Mouse (Mus musculus) layer of hippocampus, postnatal 36 days (tissue): ENCODE measurements around the gene Dzip1. TPM values are rescaled to one million over a fixed set of nuclear protein-coding genes. Genes with fewer than 3 reads are reported as not detected.

ENCODE experiments used
- DNase-seq, 2 experiments: peaks; one replicate each; pipeline ENCODE4 v3.0.0; 2022
- total RNA-seq, 2 experiments: library from RNA; stranded (reverse); gene quantifications; 2 replicates each; pipeline ENCODE4 v1.2.3; 2021

Dzip1 gene
- total RNA-seq, 2 experiments from 2014 or later = 115 to 130 TPM

GRCm38 (mm10) chr14:118831597-118831996 lies 93.7 kb downstream of the Dzip1 start:
- no peak for DNase-seq

- no peak for DNase-seq
These were observed 95.7 kb downstream of the Dzip1 start for GRCm38 (mm10) chr14:118829331-118830095.

- no peak for DNase-seq
These were observed 97.9 kb downstream of the Dzip1 start for GRCm38 (mm10) chr14:118827283-118827904.

- no peak for DNase-seq
These were observed 98.9 kb downstream of the Dzip1 start for GRCm38 (mm10) chr14:118826346-118826745.

Other genes with a start within 250 kb of the Dzip1 start
- 10 to 100 TPM in 1 of 2 experiments, 1 to 10 TPM in 1; 8.2 to 10.4 TPM for gene Abcc4, start 219.2 kb downstream of the Dzip1 start, total RNA-seq
- 10 to 100 TPM; 31.9 to 33.7 TPM for gene Cldn10, start 137.6 kb downstream of the Dzip1 start, total RNA-seq
- 10 to 100 TPM; 41.8 to 50.9 TPM for gene Dnajc3, start 12.5 kb upstream of the Dzip1 start, total RNA-seq
- 10 to 100 TPM; 28.2 to 35.1 TPM for gene Uggt2, start 174.0 kb upstream of the Dzip1 start, total RNA-seq
- gene Hs6st3, start 212.9 kb upstream of the Dzip1 start, total RNA-seq = 10 to 100 TPM; 61.4 to 70.5 TPM